Mouse (Mus musculus): ENCODE data around the gene Gm20547. TPM values are rescaled to one million over a fixed set of nuclear protein-coding genes. Genes with fewer than 3 reads are reported as not detected.

Gm20547 gene
- 0.25 TPM in 1 of 2 replicates, not detected in the other for polyA plus RNA-seq (2015; fragmentation: Nextera tagmentation; extraction: Ambion mirVana)

DNA sequence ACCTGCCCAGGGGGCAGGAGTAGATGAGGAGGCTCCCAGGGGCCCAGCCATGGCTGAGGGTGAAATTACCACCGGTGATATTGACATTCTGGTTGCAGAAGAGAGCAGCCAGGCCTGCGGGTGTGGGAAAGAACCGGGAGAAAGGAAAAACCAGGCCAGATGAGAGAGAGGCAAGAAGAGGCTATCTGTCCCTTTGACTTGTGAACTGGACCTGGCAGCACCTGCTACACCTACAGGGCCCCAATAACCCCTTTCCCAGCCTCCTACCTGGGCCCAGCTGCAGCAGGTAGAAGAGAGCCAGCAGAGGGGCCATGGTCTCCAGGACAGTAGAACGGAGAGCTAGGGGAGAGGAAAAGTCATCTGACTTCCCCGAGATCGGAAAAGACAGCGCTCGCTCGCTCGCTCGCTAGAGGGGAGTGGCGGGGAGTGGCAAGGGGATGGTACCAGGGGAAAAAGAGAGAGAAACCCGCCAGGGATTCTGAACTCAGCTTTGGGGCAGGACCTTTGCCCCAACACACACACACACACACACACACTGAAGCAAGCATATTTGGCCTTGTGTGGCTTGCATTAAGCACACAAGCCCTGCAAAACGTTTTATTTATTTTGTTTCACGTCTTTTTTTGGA lies at the start of gene Gm20547:
Gene Gm20547, minus strand, starts transcription at position 360 of the 628 bp plus-strand sequence.
- ATAC-seq = peak; percentile 71
- peak within 1 kb of the TSS; percentile 34 for H3K9ac ChIP-seq (replicated peaks)

DNA sequence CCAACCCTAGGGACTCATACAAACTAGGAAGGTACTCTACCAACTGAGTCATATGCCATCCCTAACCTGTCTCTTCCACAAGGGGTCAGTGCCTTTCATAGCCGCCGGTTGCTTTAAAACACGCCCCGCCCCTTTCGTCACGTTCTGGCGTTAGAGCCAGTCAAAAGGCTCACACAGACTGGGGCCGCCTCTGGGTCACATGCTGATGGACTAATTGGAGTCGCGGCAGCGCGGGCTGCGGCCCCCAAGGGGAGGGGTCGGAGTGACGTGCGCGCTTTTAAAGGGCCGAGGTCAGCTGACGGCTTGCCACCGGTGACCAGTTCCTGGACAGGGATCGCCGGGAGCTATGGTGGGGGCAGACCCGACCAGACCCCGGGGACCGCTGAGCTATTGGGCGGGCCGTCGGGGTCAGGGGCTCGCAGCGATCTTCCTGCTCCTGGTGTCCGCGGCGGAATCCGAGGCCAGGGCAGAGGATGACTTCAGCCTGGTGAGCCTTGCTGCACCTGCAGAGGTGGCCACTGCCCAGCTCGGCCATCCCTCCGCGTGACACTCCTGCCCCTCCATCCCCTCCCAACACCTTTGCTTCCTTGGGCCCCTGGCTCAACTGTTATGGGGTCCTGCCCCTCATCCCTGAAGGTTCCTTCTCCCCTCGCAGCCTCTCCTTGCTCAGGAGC lies 49.4 kb upstream of the Gm20547 start, which contains the start of gene Neu1:
Gene Neu1, plus strand, starts transcription at position 193 of the 674 bp plus-strand sequence.
- Histone ChIP-seq H3K9me3 (ENCODE audit: low read length) (no peaks in the 10 kb centered on the region), H3K4me3 (ENCODE audit: low read depth, low read length) (peak within 1 kb of the TSS; percentile 80), H3K27ac (ENCODE audit: low read depth) (peak within 1 kb of the TSS; percentile 66), H3K36me3 (replicated peaks; ENCODE audit: insufficient read depth, low read length) (peaks cover 5% of the 10 kb centered on the region; the same call in 1 of the 2 replicates), H3K9ac (replicated peaks) (peak within 1 kb of the TSS; percentile 79), H3K27me3 (ENCODE audit: insufficient read depth, low read length) (no peaks in the 10 kb centered on the region), H3K4me2 (ENCODE audit: low read depth, low read length) (peak within 1 kb of the TSS; percentile 98), H3K4me1 (ENCODE audit: insufficient read depth) (peaks cover 30% of the 10 kb centered on the region)
- TF ChIP-seq EP300 (IDR thresholded peaks at IDR 0.05; ENCODE audit: low read depth) (peak; percentile 22; the same call in 1 of the 2 replicates), CTCF (IDR thresholded peaks at IDR 0.05; ENCODE audit: low read depth) (peak; percentile 89)
- DNase-seq (peak; percentile 97), ATAC-seq (peak; percentile 96)
- WGBS (ENCODE audit: insufficient replicate concordance) = under 1% methylated on average over 37 of the region's 38 CpGs

More for the DNA sequence above, at the start of gene Gm20547:
- DNase-seq = peak; percentile 60
- Histone ChIP-seq H3K4me3 (ENCODE audit: low read depth, low read length) (peak within 1 kb of the TSS; percentile 39), H3K36me3 (replicated peaks; ENCODE audit: insufficient read depth, low read length) (no peaks in the 10 kb centered on the region), H3K27me3 (ENCODE audit: insufficient read depth, low read length) (no peaks in the 10 kb centered on the region), H3K27ac (ENCODE audit: low read depth) (peak within 1 kb of the TSS; percentile 73), H3K4me2 (ENCODE audit: low read depth, low read length) (peak within 1 kb of the TSS; percentile 64), H3K9me3 (ENCODE audit: low read length) (no peaks in the 10 kb centered on the region), H3K4me1 (ENCODE audit: insufficient read depth) (peaks cover 8% of the 10 kb centered on the region)
- 18% methylated on average over 15 of the region's 15 CpGs for WGBS (ENCODE audit: insufficient replicate concordance)
- no peak for TF ChIP-seq CTCF (IDR thresholded peaks at IDR 0.05; ENCODE audit: low read depth)
- TF ChIP-seq EP300 (IDR thresholded peaks at IDR 0.05; ENCODE audit: low read depth) = peak; percentile 9; the same call in 1 of the 2 replicates

DNA sequence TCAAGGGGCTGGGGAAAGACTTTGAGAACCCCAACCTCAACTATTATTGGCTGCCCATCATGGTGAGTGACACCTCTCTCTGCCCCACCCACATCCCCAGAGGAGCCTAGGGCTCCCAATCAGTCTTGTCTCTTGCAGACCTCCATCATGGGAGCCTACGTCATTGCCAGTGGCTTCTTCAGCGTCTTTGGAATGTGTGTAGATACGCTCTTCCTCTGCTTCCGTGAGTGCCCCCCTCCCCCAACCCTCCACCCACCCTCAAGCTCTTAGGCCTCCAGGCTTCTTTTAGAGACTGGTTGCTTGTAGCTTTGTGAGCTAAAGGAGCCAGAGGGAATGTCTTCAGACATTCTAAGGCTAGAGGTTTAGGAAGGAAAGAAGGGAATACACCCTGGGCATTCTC lies 47.0 kb upstream of the Gm20547 start:
- DNase-seq (no peak), ATAC-seq (no peak)
- no peaks in the 10 kb centered on the region for H3K36me3 ChIP-seq (replicated peaks; ENCODE audit: insufficient read depth, low read length)
- no peak overlapping the region for H3K27ac ChIP-seq (ENCODE audit: low read depth)
- no peak overlapping the region for H3K9ac ChIP-seq (replicated peaks)
- H3K4me2 ChIP-seq (ENCODE audit: low read depth, low read length) = no peak overlapping the region
- no peaks in the 10 kb centered on the region for H3K9me3 ChIP-seq (ENCODE audit: low read length)
- H3K27me3 ChIP-seq (ENCODE audit: insufficient read depth, low read length) = no peaks in the 10 kb centered on the region
- WGBS (ENCODE audit: insufficient replicate concordance) = 74% methylated on average over 4 of the region's 4 CpGs
- TF ChIP-seq CTCF (IDR thresholded peaks at IDR 0.05; ENCODE audit: low read depth) = no peak
- TF ChIP-seq EP300 (IDR thresholded peaks at IDR 0.05; ENCODE audit: low read depth) = no peak
- no peak overlapping the region for H3K4me3 ChIP-seq (ENCODE audit: low read depth, low read length)
- H3K4me1 ChIP-seq (ENCODE audit: insufficient read depth) = peaks cover 21% of the 10 kb centered on the region

DNA sequence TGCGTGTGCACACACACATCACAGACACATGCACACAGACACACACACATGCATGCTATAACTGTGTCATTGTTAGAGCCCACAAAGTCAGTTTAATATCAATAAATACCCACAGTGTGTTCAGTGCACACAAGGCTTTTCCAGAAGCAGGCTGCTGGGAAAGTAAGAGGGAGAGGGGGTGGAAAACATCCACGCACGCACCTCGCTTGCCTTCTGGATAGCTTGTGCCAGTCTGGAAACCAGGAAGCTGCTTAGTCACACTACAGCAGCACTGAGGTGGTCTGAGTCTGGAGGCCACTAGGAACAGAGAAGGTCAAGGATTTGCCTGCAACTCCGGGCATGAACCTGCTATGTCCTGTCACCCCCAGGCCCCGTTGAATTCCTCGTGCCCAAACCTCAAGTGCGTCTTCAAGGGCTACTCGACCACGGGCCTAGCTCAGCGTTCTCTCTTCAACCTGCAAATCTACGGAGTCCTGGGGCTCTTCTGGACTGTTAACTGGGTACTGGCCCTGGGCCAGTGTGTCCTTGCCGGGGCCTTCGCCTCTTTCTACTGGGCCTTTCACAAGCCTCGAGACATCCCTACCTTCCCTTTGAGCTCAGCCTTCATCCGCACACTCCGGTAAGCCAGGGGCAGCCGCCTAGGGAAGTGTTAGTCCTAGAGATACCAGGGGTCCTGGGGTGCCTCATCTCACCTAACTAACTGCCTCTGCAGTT lies 45.6 kb upstream of the Gm20547 start:
- DNase-seq = no peak
- 88% methylated on average over 18 of the region's 18 CpGs for WGBS (ENCODE audit: insufficient replicate concordance)

DNA sequence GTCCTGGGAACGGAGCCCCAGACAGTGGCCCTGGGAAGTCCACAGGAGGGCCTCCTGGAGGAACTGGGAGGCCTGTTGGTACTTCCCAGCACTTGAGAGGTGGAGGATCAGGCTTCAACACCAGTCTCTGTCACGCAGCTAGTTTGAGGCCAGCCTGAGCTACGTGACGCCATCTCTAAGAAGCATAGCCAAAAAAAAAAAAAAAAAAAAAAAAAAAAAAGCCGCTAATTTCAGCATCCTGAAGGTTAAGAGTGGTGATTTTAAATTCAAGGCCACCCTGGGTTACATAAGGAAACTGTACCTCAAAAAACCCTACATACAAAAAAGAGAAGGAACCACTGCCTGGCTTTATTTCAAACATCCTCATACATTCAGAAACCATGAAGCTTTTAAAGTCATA lies 42.4 kb upstream of the Gm20547 start:
- Histone ChIP-seq H3K4me3 (ENCODE audit: low read depth, low read length) (no peak overlapping the region), H3K9me3 (ENCODE audit: low read length) (no peaks in the 10 kb centered on the region), H3K27ac (ENCODE audit: low read depth) (peak overlapping the region; percentile 26; the same call in 1 of the 2 replicates), H3K4me2 (ENCODE audit: low read depth, low read length) (no peak overlapping the region), H3K4me1 (ENCODE audit: insufficient read depth) (no peaks in the 10 kb centered on the region; the same call in 1 of the 2 replicates), H3K36me3 (replicated peaks; ENCODE audit: insufficient read depth, low read length) (no peaks in the 10 kb centered on the region), H3K27me3 (ENCODE audit: insufficient read depth, low read length) (no peaks in the 10 kb centered on the region), H3K9ac (replicated peaks) (no peak overlapping the region)
- 65% methylated on average over 5 of the region's 5 CpGs for WGBS (ENCODE audit: insufficient replicate concordance)
- no peak for ATAC-seq
- DNase-seq = no peak
- TF ChIP-seq CTCF (IDR thresholded peaks at IDR 0.05; ENCODE audit: low read depth) (no peak), EP300 (IDR thresholded peaks at IDR 0.05; ENCODE audit: low read depth) (no peak)

More for the DNA sequence above, 45.6 kb upstream of the Gm20547 start:
- TF ChIP-seq EP300 (IDR thresholded peaks at IDR 0.05; ENCODE audit: low read depth) (no peak), CTCF (IDR thresholded peaks at IDR 0.05; ENCODE audit: low read depth) (no peak)
- no peaks in the 10 kb centered on the region for H3K36me3 ChIP-seq (replicated peaks; ENCODE audit: insufficient read depth, low read length)
- no peaks in the 10 kb centered on the region for H3K27me3 ChIP-seq (ENCODE audit: insufficient read depth, low read length)
- H3K4me1 ChIP-seq (ENCODE audit: insufficient read depth) = peaks cover 13% of the 10 kb centered on the region
- H3K9ac ChIP-seq (replicated peaks) = no peak overlapping the region
- H3K4me2 ChIP-seq (ENCODE audit: low read depth, low read length) = no peak overlapping the region
- H3K4me3 ChIP-seq (ENCODE audit: low read depth, low read length) = no peak overlapping the region
- ATAC-seq = no peak
- no peaks in the 10 kb centered on the region for H3K9me3 ChIP-seq (ENCODE audit: low read length)
- no peak overlapping the region for H3K27ac ChIP-seq (ENCODE audit: low read depth)

DNA sequence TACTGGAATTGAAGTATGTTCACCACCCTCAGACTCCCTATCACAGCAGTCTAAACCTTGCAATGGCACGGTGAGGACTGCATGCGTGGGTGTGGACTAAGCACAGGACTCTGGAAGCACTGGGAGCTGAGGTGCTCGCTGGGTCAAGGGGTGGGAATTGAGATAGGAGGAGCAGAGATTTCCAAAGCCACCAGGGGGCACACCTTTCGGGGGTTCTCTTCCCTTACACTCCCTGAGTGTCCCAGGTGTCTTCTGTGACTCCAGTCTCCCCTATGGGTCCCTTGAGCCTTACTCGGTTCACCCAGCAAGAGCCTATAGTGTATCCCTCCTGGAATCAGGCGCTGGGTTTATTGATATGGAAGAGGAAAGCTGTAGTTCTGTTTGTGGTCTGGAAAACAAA lies 41.1 kb upstream of the Gm20547 start:
- Histone ChIP-seq H3K27me3 (ENCODE audit: insufficient read depth, low read length) (no peaks in the 10 kb centered on the region), H3K4me1 (ENCODE audit: insufficient read depth) (no peaks in the 10 kb centered on the region; the same call in 1 of the 2 replicates), H3K36me3 (replicated peaks; ENCODE audit: insufficient read depth, low read length) (no peaks in the 10 kb centered on the region), H3K9ac (replicated peaks) (no peak overlapping the region), H3K27ac (ENCODE audit: low read depth) (no peak overlapping the region), H3K9me3 (ENCODE audit: low read length) (no peaks in the 10 kb centered on the region), H3K4me3 (ENCODE audit: low read depth, low read length) (no peak overlapping the region), H3K4me2 (ENCODE audit: low read depth, low read length) (no peak overlapping the region)
- DNase-seq = no peak
- WGBS (ENCODE audit: insufficient replicate concordance) = 51% methylated on average over 6 of the region's 6 CpGs
- peak; percentile 41; the same call in 1 of the 2 replicates for ATAC-seq
- no peak for TF ChIP-seq EP300 (IDR thresholded peaks at IDR 0.05; ENCODE audit: low read depth)
- TF ChIP-seq CTCF (IDR thresholded peaks at IDR 0.05; ENCODE audit: low read depth) = peak; percentile 50
